Mouse (Mus musculus) telencephalon, adult 2 months (tissue): Measurements from ENCODE around the gene Nlrp1b.

Experiments used
- DNase-seq: peaks from one replicate; pipeline ENCODE4 v3.0.0-alpha.2; 2011; ENCODE audit warnings: low read depth, low spot score

The Nlrp1b gene

DNA sequence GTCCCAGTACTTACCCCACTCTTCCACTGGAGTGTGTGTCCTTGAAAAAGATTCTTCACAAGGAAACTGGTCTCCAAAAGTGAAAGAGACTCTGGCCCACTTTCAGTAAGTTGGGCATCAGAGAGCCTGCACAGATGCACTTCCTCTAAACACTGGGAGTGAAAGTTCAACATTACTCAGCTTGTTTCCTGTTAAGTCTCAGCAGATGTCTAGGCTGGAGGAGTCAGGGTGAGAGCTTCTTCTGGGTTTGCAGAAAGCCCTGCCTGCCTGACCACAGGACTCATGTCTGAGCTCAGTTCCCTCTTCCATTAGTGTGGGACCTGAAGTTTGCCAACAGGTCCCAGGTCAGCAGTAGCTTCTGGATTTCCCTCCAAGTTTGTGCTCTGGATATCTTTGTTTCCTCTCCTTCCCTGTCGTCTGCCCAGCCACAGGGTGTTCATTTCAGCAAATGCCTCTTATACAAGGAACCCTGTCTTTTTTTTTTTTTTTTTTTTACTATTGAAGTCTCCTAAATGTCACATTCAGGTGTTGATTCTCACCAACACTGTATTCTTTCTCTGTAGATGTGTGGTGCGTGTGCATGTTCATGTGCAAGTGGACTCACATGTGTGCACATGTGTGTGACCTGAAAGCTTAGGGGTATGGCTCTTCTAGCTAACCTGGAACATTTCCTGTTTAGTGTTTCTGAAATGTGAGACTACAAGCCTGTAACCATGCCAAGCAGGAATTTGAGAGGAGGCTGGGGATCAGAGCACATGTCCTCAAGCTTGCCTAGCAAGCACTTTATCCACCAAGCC is at the start of gene Nlrp1b:
Nlrp1b (minus strand) TSS at position 50 of the 797 bp plus-strand sequence.
- DNase-seq = peak; percentile 35

DNA sequence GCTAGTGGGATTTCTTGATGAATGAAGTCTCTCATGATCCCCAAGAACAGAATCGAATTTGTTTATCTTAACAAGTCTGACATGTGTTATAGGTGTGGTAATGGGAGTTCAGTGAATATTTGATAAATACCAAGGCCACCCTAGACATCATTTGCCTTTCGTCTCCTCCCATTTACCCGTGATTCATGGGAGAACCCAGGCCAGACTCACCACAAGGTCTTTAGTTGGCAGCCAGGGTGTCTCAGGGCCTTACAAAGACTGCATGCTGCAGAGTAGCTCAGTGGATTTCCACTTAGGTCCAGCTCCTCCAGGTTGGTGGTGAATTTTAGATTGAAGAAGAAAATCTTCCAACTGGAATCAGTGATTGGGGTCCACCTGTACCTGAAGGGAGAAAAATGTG is 30.5 kb upstream of the Nlrp1b start:
- no peak for DNase-seq

DNA sequence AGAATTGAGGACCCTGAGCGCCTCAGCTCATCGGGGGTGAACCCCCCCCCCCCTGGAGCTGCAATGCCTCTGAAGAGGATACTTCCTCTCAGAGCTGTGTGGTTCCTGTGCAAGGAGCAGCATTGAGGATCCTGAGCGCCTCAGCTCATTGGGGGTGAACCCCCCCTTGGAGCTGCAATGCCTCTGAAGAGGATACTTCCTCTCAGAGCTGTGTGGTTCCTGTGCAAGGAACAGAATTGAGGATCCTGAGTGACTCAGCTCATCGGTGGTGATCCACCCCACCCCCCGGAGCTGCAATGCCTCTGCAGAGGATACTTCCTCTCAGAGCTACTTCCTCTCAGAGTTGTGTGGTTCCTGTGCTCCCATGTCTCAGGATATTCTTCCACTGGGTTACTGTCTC is 20.8 kb upstream of the Nlrp1b start:
- peak; percentile 33 for DNase-seq

DNA sequence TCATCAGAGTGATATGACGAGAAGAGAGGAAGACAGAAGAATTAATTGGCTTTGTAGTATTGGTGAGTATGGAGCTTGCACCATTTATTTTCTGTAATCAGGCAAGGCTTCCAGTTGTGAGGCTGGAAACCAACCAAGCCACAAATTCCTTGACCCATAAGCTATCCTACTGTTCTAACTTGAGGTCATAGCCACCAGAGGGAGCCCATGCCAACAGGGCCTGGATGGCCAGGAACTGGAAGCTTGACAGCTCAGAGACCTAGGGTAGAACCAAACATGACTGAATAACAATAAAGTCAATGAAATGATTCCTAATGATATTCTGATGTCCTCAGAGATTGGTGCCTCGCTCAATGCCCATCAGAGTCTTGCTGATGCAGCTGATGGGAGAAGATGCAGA is 5.9 kb downstream of the Nlrp1b start:
- DNase-seq = no peak

DNA sequence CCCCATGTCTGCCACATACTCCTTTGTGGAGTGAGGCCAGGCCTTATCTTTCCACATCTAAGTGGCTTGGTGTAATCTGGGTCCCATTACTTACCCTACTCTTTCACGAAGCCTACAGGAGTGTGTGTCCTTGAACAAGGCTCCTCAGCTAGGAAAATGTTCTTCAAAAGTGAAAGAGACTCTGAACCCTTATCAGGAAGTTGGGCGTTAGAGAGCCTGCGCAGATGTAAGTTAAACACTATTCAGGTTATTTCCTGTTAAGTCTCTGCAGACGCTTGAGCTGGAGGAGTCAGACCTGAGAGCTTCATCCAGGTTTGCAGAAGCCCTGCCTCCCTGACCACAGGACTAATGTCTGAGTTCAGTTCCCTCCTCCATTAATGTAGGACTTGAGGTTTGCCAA is 27.8 kb downstream of the Nlrp1b start:
- no peak for DNase-seq

DNA sequence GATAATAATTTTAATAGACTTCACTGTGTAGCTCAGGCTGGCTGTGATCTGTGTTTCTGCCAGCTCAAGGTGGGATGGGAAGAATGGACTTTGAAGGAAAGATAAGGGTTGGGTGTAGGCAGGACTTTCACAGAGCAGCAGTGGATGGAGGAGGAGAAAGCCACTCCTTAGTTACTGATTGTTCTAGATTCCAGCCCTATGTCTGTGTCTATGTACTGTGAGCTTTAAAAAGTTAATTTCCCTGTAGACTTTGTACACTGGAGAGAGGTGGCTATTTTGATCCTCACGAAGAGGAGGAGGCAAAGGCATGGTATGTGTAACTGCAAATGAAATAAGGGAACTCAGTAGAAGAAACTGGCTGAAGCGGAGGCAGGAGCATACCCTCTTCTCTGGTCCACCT is 31.2 kb downstream of the Nlrp1b start:
- DNase-seq = peak; percentile 0

DNA sequence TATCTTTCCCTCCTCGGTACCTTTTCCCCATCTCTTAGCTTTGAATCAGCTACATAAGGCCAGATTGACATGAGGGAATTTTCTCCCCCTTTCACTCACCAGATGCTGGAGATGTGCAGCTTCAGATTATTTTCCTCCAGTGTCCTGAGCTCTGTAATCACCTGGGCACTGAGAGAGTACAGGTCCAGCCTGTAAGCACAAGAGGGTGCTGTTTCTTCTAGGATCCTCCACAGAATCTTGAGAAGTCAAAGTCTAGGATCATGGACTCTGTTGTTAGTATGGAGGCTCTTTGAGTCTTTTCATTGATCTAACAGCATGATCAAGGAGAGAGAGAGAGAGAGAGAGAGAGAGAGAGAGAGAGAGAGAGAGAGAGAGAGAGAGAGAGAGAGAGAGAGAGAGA is 60.9 kb downstream of the Nlrp1b start:
- no peak for DNase-seq

DNA sequence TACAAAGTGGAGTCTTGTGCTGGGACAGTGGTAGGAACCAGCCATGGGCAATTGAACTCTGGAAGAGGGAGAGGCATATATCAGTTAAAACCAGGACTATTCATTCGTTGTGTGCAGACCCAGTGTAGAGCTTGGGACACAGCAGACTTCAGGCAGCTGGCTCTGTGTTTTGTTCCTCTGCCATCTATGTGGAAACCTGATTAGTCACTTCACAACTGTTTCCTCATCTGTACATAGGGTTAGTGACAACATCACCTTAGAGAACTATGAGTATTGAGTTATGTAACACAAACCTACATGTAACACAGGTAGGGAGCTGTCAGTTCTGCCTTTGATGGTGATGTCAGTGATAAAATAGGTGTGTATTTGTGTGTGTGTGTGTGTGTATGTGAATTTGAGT is 66.4 kb downstream of the Nlrp1b start:
- no peak for DNase-seq

DNA sequence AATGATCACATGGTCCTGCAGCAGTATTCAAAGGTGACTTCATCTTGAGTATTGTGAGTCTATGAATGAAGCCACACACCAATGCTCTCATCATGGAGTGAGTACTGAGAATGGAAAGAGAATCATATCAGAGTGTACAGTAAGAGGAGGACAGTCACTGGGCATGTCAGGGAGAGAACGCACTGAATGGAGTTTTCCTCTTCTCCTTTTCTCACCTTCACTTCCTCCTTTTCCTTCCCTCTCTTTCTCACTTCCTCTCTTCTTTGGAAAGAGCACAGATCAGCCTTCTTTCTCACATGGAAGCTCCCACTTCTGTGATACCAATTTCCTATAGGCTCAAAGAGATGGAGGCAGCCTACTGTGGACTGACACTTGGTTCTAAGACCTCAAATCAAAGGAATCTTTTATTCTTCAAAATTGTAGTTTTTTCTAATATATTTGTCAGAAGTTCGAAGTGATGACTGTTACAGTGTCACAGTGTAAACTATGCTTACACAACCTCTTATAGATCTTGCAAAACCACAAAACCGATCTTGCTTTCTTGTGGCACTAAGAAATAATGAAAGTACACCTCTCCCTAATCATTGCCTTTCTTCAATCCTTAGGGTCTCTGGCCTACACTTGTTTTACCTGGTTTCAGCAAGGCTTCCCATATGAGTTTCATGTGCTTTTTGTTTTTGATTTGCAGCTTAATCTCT is 70.9 kb downstream of the Nlrp1b start:
- DNase-seq = no peak

DNA sequence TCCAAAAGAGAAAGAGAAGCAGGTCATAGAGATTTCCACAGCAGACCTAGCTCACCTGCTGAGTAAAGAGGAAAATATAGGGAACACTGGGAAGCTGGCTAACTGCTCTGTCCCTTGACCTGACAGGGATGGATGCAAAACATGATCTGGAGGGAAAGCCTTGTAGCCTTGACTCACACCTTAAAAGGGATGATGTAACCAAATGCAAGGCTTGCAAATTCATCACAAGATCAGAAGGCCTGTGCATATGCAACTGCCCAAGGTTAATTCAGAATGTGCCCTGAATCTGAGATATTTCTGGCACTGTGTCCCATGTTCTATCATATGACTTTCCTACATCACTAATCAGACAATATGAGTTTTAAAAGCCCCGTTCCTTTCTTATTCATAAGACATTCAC is 75.3 kb downstream of the Nlrp1b start:
- no peak for DNase-seq

DNA sequence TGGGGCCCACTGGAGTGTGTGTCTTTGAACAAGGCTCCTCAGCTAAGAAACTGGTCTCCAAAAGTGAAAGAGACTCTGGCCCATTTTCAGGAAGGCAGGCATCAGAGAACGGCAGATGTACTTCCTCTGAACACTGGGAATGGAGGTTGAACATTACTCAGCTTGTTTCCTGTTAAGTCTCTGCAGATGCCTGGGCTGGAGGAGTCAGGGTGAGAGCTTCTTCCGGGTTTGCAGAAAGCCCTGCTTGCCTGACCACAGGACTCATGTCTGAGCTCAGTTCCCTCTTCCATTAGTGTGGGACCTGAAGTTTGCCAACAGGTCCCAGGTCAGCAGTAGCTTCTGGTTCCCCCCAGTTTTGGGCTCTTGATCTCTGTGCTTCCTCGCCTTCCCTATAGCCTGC is 85.9 kb downstream of the Nlrp1b start, which contains the start of gene Nlrp1a:
Nlrp1a (minus strand) TSS at position 44 of the 400 bp plus-strand sequence.
- peak; percentile 8 for DNase-seq

DNA sequence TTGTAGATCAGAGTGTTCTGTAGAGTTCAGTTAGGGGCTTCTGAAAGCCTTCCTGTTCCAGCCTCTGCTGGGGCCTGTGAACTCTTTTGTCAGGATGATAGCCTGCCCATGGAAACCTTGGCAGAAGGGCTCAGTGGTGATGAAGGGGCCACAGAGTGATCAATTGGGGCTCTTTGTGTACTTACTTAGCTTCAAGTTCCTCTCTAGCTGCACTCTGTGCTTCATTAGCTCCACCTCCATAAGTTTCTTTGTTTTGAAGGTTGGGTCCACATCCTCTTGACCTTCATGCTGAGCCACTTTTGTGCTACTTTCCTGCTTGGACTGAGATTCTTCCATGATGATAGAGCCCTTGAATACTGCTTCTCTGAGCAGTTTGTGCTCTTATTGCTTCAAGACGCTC is 88.5 kb downstream of the Nlrp1b start:
- DNase-seq = no peak

DNA sequence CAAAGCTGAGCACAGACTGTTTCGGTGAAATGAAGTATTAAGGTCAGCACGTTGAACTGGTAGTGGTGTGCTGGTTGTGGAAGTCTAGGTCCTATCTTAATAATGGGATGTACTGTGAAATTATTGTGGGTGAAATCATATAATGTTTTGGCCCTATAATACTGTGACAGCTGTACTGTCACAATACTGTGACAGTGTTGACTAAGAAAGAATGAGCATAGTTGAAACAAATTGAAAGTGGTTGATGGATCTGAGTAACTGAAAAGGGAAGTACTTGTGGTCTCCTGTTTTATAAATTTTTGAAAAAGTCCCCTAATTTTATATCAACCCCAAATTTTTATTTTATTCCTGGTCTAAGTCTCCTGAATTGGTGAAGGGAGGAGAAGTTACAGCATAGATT is 123.4 kb downstream of the Nlrp1b start:
- no peak for DNase-seq

DNA sequence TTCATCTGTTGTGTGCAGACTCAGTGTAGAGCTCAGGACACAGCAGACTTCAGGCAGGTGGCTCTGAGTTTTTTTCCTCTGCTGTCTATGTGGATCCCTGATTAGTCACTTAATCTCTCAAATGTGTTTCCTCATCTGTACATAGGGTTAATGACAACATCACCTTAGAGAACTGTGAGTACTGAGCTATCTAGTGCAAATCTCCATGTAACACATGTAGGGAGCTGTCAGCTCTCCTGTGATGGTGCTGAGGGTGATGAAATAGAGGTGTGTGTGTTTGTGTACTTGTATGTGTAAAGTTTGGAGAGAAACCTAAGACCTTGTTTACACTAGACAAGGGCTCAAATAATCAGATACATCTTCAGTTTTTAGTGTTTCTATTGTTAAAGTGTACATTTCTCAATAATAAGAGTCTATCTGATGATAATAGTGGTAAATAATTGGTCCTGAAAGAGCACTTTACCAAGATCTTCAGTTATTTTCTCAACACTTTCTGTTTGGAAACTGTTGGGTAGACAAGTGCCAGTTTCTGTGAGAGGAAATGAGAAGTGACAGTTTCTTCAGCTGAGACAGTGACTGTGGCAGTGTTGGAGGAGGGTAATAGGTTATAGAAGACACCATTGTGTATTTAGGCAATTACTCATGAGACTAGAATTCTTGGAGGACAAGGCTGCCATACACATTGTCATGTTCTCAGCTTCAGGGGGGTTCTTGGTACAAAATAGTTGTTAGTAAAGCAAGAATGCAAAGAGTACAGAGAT is 124.1 kb downstream of the Nlrp1b start:
- no peak for DNase-seq

DNA sequence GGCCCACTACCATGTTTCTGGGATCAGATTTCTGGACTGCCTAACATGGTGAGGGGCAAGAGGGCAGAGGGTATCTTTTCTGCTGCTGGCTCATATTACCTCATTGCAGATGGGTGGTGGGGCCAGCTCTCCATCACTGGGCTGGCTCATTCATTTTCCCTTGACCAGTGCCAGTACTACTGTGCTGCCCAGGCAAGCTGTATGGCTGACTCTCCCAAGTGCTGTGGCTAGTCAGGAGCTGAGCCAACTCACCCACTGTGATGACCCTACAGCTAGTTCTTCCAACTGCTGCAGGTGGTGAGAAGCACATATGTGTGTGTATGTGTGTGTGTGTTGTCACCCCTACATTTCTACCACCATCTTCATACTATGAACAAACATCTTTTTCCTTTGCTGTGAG is 126.6 kb downstream of the Nlrp1b start:
- DNase-seq = no peak
